Mouse (Mus musculus): Measurements from ENCODE around the gene Tmem240. TPM values are rescaled to one million over a fixed set of nuclear protein-coding genes. Genes with fewer than 3 reads are reported as not detected.
A peak's percentile ranks its signal among the peaks of the same experiment; 100 is the strongest.

The Tmem240 gene
- polyA plus RNA-seq, 1 experiment from 2014 or later = 0.51 TPM

DNA sequence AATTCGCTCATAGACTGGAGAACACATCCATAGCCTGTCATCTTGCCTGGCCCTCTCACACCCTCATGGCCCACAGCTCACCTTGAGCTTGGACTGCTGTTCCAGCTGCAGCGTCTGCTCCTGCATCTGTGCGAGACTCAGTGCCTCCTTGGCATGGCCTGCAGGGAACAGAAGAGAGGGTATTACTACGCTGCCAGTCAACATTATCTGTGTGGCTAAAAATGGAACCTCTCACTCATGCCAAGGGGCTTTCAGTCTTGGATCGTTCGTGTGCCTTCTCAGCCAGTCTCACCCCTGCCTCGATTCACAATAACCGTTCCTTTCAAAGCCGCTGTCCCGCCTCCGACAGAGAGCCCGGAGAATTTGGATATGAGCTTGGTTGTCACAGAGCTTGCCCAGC, 22.4 kb downstream of the Tmem240 start:
- 64% methylated on average over 12 of the region's 12 CpGs for WGBS
- Histone ChIP-seq H3K4me1 (peaks cover 42% of the 10 kb centered on the region), H3K9ac (peak overlapping the region; percentile 40; the same call in 1 of the 2 replicates), H3K36me3 (peaks cover 56% of the 10 kb centered on the region), H3K4me2 (no peak overlapping the region), H3K27me3 (replicated peaks) (no peaks in the 10 kb centered on the region), H3K4me3 (no peak overlapping the region), H3K9me3 (no peaks in the 10 kb centered on the region), H3K27ac (replicated peaks) (no peak overlapping the region)
- no peak for ATAC-seq (ENCODE audit: extremely low read depth, insufficient number of reproducible peaks, low FRiP score, low TSS enrichment)

DNA sequence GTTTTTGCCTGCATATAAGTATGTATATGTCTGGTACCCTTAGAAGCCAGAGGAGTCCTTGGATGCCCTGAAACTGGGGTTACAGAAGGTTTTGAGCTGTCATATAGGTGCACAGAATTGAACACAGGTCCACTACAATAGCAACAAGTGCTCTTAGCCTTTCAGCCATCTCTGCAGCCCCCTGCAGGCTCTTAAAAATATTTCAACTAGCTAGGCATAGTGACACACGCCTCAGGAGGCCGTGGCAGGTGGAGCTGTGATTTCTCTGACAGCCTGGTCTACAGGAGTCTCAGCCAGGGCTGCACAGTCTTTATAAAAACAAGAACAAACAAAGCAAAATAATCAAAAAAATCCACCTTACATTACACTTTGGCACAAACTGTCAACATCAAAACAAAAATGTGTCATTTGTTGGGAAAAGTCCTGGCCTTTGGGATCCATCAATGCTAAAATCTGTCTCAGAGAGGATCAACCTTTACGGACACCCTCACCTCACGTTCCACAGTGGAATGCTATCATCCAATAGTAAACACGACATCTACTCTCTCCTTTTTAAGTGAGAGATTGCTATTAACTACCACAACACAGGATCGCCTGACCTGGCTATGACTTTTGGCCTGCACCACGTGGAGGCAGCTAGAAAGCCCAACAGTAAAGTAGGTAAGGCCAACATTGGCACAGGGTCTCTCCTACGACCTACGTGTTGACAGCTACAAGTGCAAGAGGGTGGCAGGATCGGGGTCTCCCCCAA, 25.4 kb downstream of the Tmem240 start:
- H3K9ac ChIP-seq = peak overlapping the region; percentile 92
- H3K4me3 ChIP-seq = peak overlapping the region; percentile 92
- no peaks in the 10 kb centered on the region for H3K9me3 ChIP-seq
- peaks cover 47% of the 10 kb centered on the region for H3K4me1 ChIP-seq
- H3K27me3 ChIP-seq (replicated peaks) = no peaks in the 10 kb centered on the region
- peaks cover 26% of the 10 kb centered on the region for H3K36me3 ChIP-seq
- WGBS = 3% methylated on average over 10 of the region's 10 CpGs
- H3K4me2 ChIP-seq = peak overlapping the region; percentile 99
- peak overlapping the region; percentile 80 for H3K27ac ChIP-seq (replicated peaks)
- no peak for ATAC-seq (ENCODE audit: extremely low read depth, insufficient number of reproducible peaks, low FRiP score, low TSS enrichment)

DNA sequence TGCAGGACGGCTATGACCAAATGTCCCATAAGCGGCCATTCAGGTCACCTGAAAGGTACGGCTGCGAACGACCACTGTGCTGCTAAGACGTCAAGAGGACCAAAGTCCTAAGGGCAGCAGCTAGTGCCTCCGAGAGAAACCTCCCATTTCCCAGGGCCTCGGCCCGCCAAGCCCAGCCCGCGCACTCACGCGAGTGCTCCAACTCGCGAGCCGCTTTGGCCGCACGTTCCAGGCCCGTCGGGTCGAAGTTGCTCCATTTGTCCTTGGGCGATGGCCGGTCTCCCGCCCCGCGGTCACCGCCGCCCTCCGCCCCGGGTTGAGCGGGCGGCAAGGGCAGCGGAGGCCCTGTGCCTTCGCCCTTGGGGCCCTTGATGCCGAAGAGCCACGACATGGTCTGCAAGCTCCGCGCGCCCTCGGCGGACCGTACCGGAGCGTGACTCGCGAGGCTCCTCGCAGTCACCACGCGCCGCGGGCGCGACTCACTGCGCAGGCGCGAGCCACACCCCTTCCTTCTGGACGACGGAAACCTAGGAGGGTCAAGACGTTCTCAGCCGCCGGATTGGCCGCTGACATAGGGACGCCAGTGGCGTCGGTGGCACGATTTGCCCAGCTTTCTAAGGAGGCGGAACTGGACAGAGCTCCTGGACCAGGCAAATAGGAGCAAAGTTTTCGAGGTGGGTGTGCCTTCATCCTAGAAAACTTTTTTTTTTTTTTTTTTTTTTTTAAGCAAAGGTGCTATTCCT, 26.2 kb downstream of the Tmem240 start, which contains the start of gene Atad3a:
Gene Atad3a (minus strand): TSS at position 481 of the 743 bp plus-strand sequence.
- H3K36me3 ChIP-seq = peaks cover 19% of the 10 kb centered on the region
- ATAC-seq (ENCODE audit: extremely low read depth, insufficient number of reproducible peaks, low FRiP score, low TSS enrichment) = peak; percentile 95
- peak within 1 kb of the TSS; percentile 92 for H3K9ac ChIP-seq
- WGBS = under 1% methylated on average over 68 of the region's 68 CpGs
- H3K27me3 ChIP-seq (replicated peaks) = no peaks in the 10 kb centered on the region
- H3K9me3 ChIP-seq = no peaks in the 10 kb centered on the region
- peak within 1 kb of the TSS; percentile 99 for H3K4me2 ChIP-seq
- peaks cover 47% of the 10 kb centered on the region for H3K4me1 ChIP-seq
- peak within 1 kb of the TSS; percentile 92 for H3K4me3 ChIP-seq
- peak within 1 kb of the TSS; percentile 80 for H3K27ac ChIP-seq (replicated peaks)

DNA sequence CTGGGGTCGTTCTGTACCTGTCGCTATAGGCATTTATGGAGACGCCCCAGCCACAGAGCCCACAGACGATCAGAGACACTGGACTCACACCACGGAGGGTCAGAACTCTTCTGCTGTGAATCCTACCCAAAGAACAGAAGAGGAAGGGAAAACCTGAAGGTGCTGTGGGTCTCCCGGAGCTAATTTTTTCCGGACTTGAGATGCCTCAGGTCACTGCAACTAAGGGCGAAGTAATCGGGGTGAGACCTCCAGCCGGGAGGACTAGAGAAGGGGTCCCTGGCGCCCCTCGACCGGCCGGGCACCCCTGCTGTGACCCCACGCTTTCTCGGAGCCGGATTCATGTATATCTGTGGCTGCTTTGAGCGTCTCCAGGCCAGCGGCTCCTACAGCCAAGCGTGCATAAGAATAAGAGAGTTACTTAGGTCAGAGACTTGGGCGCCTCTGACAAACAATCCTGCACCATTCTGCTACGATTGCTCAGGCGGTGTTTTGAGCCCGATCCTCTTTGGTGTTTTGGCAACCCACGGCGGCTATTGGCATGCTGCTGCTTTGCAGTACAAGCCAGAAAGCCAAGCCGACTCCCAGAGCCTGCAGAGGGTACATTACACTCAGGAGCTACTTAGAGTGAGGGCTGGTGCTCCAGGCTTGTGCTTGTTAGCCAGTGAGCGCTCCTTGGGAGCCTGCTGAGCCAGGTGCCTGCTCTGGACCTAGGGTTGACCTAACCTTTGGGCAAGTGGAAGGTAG, 26.9 kb downstream of the Tmem240 start:
- WGBS = 2% methylated on average over 28 of the region's 28 CpGs
- no peaks in the 10 kb centered on the region for H3K27me3 ChIP-seq (replicated peaks)
- H3K36me3 ChIP-seq = peaks cover 11% of the 10 kb centered on the region
- peak overlapping the region; percentile 92 for H3K9ac ChIP-seq
- peak overlapping the region; percentile 99 for H3K4me2 ChIP-seq
- H3K4me1 ChIP-seq = peaks cover 47% of the 10 kb centered on the region
- no peak for ATAC-seq (ENCODE audit: extremely low read depth, insufficient number of reproducible peaks, low FRiP score, low TSS enrichment)
- peak overlapping the region; percentile 63 for H3K27ac ChIP-seq (replicated peaks)
- peak overlapping the region; percentile 92 for H3K4me3 ChIP-seq
- no peaks in the 10 kb centered on the region for H3K9me3 ChIP-seq

DNA sequence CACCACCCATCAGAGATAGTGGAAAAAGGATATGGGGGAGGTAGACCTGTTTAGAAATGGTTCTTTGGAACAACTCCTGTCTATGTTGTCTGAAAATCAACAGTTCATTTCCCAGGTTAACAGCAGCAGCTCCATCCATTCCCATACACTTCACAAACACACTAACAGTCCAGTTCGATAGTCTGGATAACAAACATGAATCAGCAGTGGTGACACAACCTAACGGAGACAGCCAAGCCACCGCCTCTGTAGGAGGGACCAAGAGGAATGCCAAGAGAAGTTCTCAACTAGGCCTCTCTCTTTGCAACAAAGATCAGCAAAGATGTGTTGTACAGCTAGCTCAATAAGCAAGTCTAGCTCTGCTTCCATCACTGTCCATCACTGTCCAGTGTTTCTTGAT, 27.8 kb downstream of the Tmem240 start:
- no peak for ATAC-seq (ENCODE audit: extremely low read depth, insufficient number of reproducible peaks, low FRiP score, low TSS enrichment)
- Histone ChIP-seq H3K4me2 (peak overlapping the region; percentile 99), H3K9ac (no peak overlapping the region), H3K27me3 (replicated peaks) (no peaks in the 10 kb centered on the region), H3K27ac (replicated peaks) (no peak overlapping the region), H3K4me3 (no peak overlapping the region; the same call in 1 of the 2 replicates), H3K36me3 (0 out of 2 replicates have a peak, but pooled peaks cover 3% of the 10 kb centered on the region), H3K4me1 (peaks cover 40% of the 10 kb centered on the region), H3K9me3 (no peaks in the 10 kb centered on the region)
- 80% methylated on average over 3 of the region's 3 CpGs for WGBS

DNA sequence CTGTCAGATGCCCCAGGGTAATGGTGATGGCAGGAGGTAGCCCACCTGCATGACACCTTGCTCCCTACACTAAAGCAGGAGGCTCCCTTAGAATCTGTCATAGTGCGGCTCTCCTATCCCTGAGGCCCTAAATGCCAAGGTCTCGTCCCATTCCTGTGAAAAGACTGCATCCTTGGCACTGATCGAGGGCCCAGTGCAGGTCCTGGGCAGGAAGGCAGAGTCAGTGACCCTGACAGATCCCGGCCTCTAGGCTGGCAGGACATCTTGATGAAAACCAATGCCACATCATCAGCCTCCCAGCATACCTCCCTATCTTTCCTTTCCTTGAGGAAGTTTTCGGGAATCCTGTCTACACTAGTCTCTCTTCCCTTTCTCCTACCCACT, 34.9 kb downstream of the Tmem240 start:
- peak overlapping the region; percentile 92 for H3K9ac ChIP-seq
- H3K36me3 ChIP-seq = no peaks in the 10 kb centered on the region
- WGBS = 63% methylated on average over 5 of the region's 5 CpGs
- peaks cover 21% of the 10 kb centered on the region for H3K4me1 ChIP-seq
- H3K4me2 ChIP-seq = peak overlapping the region; percentile 92
- peaks cover 39% of the 10 kb centered on the region for H3K27me3 ChIP-seq (replicated peaks)
- H3K9me3 ChIP-seq = no peaks in the 10 kb centered on the region
- peak overlapping the region; percentile 67 for H3K4me3 ChIP-seq
- no peak for ATAC-seq (ENCODE audit: extremely low read depth, insufficient number of reproducible peaks, low FRiP score, low TSS enrichment)
- H3K27ac ChIP-seq (replicated peaks) = no peak overlapping the region

DNA sequence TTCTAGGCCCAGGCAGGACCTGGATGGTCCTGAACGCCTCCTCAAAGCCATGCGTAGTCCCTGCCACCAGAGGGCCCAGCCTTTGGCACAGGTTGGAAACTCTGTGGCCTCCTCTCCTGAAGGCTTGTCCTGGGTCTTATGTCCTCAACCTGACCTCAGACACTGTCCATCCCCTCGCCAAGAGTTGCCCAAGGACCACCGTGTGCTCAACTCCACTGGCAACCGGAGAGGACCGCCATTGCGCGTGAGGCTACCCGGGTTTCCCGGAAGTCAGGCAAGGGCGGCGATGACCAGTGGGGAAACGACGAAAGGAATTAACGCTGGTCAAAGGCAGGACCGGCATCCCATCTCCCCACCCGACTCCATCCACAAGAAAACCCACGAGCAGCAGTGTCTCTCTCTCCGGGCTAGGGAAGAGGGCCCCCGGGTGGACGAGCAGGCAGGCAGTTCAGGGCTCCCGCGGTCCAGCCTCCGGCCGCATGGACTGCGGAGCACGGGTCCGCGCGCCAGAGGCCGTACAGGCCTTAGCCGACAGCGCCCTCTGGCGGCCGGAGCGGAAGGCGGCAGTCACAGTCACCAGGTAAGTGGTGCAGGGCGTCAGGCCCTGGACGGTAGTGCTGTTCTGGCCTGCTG, 35.4 kb downstream of the Tmem240 start:
- Histone ChIP-seq H3K4me3 (peak overlapping the region; percentile 67), H3K36me3 (no peaks in the 10 kb centered on the region), H3K27ac (replicated peaks) (peak overlapping the region; percentile 78), H3K4me2 (peak overlapping the region; percentile 92), H3K4me1 (peaks cover 26% of the 10 kb centered on the region), H3K27me3 (replicated peaks) (peaks cover 40% of the 10 kb centered on the region), H3K9ac (peak overlapping the region; percentile 92), H3K9me3 (no peaks in the 10 kb centered on the region)
- WGBS = under 1% methylated on average over 39 of the region's 39 CpGs
- ATAC-seq (ENCODE audit: extremely low read depth, insufficient number of reproducible peaks, low FRiP score, low TSS enrichment) = peak; percentile 77

DNA sequence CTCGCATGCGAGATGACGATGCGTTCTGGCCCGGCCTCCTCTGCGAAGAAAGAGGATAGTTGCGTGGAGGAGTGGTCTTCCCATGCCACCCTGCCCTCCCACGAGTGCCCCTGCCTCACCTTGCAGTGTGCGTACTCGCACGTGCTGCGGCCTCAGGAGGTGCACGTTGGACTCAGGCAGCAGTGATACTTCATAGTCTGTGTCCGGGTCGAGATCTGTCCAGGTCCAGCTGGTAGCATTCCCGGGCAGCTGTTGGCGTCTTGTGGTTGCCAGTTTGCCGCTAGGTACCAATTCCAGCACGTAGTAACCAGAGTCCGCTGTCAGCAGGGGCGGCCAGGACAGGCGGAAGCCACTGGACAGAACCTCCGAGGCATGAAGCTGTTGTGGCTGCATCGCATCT, 36.0 kb downstream of the Tmem240 start:
- H3K4me2 ChIP-seq = peak overlapping the region; percentile 92
- no peak for ATAC-seq (ENCODE audit: extremely low read depth, insufficient number of reproducible peaks, low FRiP score, low TSS enrichment)
- no peaks in the 10 kb centered on the region for H3K9me3 ChIP-seq
- peak overlapping the region; percentile 92 for H3K9ac ChIP-seq
- 39% methylated on average over 24 of the region's 24 CpGs for WGBS
- peaks cover 46% of the 10 kb centered on the region for H3K27me3 ChIP-seq (replicated peaks)
- peaks cover 32% of the 10 kb centered on the region for H3K4me1 ChIP-seq
- no peak overlapping the region for H3K27ac ChIP-seq (replicated peaks)
- H3K36me3 ChIP-seq = no peaks in the 10 kb centered on the region
- peak overlapping the region; percentile 67 for H3K4me3 ChIP-seq

DNA sequence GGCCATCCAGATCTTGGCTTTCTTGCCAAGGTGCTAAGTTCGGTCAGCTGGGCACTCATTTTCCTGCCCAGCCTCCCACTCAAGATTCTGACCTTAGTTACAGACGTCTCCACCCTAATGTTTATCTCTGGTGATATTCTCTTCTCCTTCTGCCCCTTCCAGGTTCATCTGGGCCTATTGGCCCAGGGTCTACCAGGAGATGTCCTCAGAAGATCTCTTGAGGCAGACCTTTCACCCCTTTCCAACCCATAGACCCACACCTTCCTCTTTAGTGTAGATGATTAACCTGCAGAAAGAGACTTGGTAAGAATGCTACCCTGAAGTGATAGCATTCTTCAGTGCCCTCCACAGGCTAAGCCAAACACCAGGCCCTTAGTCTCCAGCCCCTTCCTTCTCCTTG, 37.1 kb downstream of the Tmem240 start:
- Histone ChIP-seq H3K4me2 (no peak overlapping the region), H3K9ac (no peak overlapping the region), H3K27me3 (replicated peaks) (peaks cover 46% of the 10 kb centered on the region), H3K4me1 (peaks cover 41% of the 10 kb centered on the region), H3K36me3 (no peaks in the 10 kb centered on the region), H3K27ac (replicated peaks) (no peak overlapping the region), H3K9me3 (no peaks in the 10 kb centered on the region), H3K4me3 (no peak overlapping the region)
- WGBS = 65% methylated on average over 2 of the region's 2 CpGs
- ATAC-seq (ENCODE audit: extremely low read depth, insufficient number of reproducible peaks, low FRiP score, low TSS enrichment) = no peak

DNA sequence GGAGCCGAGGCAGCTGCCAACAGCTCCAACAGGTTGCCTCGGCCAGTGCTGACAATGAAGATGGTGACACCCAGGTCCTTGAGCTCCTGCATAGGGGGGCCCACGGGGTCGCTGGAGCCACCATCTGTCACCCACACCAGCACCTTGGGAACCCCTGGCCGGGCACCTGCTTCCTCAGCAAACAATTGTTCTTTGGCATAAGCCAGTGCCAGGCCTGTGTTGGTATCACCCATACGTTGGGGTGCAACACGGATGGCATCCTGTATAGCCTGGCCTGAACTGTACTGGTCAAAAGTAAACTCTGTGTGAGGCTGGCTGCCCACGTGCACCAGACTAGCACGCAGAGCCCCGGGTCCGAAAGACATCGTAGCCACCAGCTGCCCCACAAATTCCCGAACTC, 38.2 kb downstream of the Tmem240 start:
- 76% methylated on average over 13 of the region's 13 CpGs for WGBS
- no peak overlapping the region for H3K4me2 ChIP-seq
- H3K27ac ChIP-seq (replicated peaks) = no peak overlapping the region
- H3K4me1 ChIP-seq = peaks cover 52% of the 10 kb centered on the region
- H3K4me3 ChIP-seq = no peak overlapping the region
- no peak for ATAC-seq (ENCODE audit: extremely low read depth, insufficient number of reproducible peaks, low FRiP score, low TSS enrichment)
- no peaks in the 10 kb centered on the region for H3K36me3 ChIP-seq
- peaks cover 46% of the 10 kb centered on the region for H3K27me3 ChIP-seq (replicated peaks)
- no peak overlapping the region for H3K9ac ChIP-seq
- H3K9me3 ChIP-seq = no peaks in the 10 kb centered on the region
